Mouse (Mus musculus) limb, embryonic 14.5 days (tissue): ENCODE results near the gene Lama4. TPM values are rescaled to one million over a fixed set of nuclear protein-coding genes. Genes with fewer than 3 reads are reported as not detected.

Experiments
- ATAC-seq: fragments of 200-750 bp; cut with Nextera tagmentation; 2 replicates; pipeline ENCODE4 v1.8.0; 2017; ENCODE audit warnings: low read depth, moderate number of reproducible peaks, moderate TSS enrichment; ENCODE audit not compliant: low FRiP score
- DNase-seq: peaks from one replicate; pipeline ENCODE4 v3.0.0-alpha.2; 2015; ENCODE audit warnings: low spot score
- H3K27ac ChIP-seq: fragments of 300-500 bp; sonication (generic); replicated peaks from 2 replicates; pipeline ENCODE4 v1.5.1; 2014; ENCODE audit warnings: low read depth, mild to moderate bottlenecking, low read length, moderate library complexity, mixed read lengths
- H3K27me3 ChIP-seq: fragments of 300-500 bp; sonication (generic); 2 replicates; pipeline ENCODE4 v1.6.1; 2014; ENCODE audit warnings: low read length, mixed read lengths; ENCODE audit not compliant: control insufficient read depth, insufficient read depth
- H3K36me3 ChIP-seq: fragments of 300-500 bp; sonication (generic); 2 replicates; pipeline ENCODE4 v1.6.1; 2014; ENCODE audit warnings: mild to moderate bottlenecking, low read length, moderate library complexity, mixed read lengths; ENCODE audit not compliant: control insufficient read depth, insufficient read depth
- H3K4me1 ChIP-seq: fragments of 300-500 bp; sonication (generic); 2 replicates; pipeline ENCODE4 v1.6.1; 2014; ENCODE audit warnings: antibody characterized with exemption, low read length, mixed read lengths; ENCODE audit not compliant: control insufficient read depth, insufficient read depth
- H3K4me2 ChIP-seq: fragments of 300-500 bp; sonication (generic); replicated peaks from 2 replicates; pipeline ENCODE4 v1.6.1; 2014; ENCODE audit warnings: low read depth, mild to moderate bottlenecking, low read length, moderate library complexity; ENCODE audit not compliant: severe bottlenecking
- H3K4me3 ChIP-seq: fragments of 300-500 bp; sonication (generic); replicated peaks from 2 replicates; pipeline ENCODE4 v1.5.1; 2014; ENCODE audit warnings: low read length
- H3K9ac ChIP-seq: fragments of 300-500 bp; sonication (generic); 2 replicates; pipeline ENCODE4 v1.6.1; 2014; ENCODE audit warnings: mild to moderate bottlenecking, low read depth, low read length, moderate library complexity; ENCODE audit not compliant: severe bottlenecking
- H3K9me3 ChIP-seq: fragments of 300-500 bp; sonication (generic); 2 replicates; pipeline ENCODE4 v1.6.1; 2016; ENCODE audit warnings: low read length; ENCODE audit not compliant: control insufficient read depth
- POLR2A ChIP-seq: fragments of 200-500 bp; IDR thresholded peaks from 2 replicates; pipeline ENCODE4 v1.8.0; 2012; ENCODE audit warnings: inconsistent platforms, mild to moderate bottlenecking, moderate library complexity, borderline replicate concordance; ENCODE audit not compliant: insufficient read depth, insufficient read length; ENCODE audit errors: extremely low read depth
- WGBS: fragments of 180-500 bp; shearing (Covaris S2); extraction: QIAGEN DNeasy Blood & Tissue Kit; methylation state at CpG from one replicate; pipeline ENCODE4 v1.1.7; 2014; 5-methylcytosine and 5-hydroxymethylcytosine counted together
- polyA plus RNA-seq, 2 experiments: library from polyadenylated mRNA; depleted of rRNA in 1 of 2; stranded (reverse) in 1 of 2; unstranded in 1 of 2; fragments of >200 nt; fragmentation: Nextera tagmentation in 1 of 2; extraction: Ambion mirVana in 1 of 2; gene quantifications; 2 replicates each; pipeline versions ENCODE4 v1.2.1 to v1.2.3; 2012 to 2014

Lama4 gene
- polyA plus RNA-seq, 2 experiments, result 72.9 to 88.7 TPM

- peak; percentile 95 for DNase-seq
- peak; percentile 32; the same call in 1 of the 2 replicates for TF ChIP-seq POLR2A
These were observed 168.4 kb downstream of the Lama4 start, which contains the start of the genes Fam229b and Tube1 for GRCm38 (mm10) chr10:39133462-39134310. Gene Fam229b, minus strand, starts transcription at chr10:39133914. Gene Tube1, plus strand, starts transcription at chr10:39133976.

GRCm38 (mm10) chr10:39137766-39138165 is 172.5 kb downstream of the Lama4 start:
- Histone ChIP-seq H3K9me3 (no peaks in the 10 kb centered on the region), H3K4me1 (0 out of 2 replicates have a peak, but pooled peaks cover 5% of the 10 kb centered on the region), H3K27ac (no peak overlapping the region), H3K4me2 (no peak overlapping the region), H3K36me3 (peaks cover 32% of the 10 kb centered on the region), H3K4me3 (no peak overlapping the region), H3K27me3 (no peaks in the 10 kb centered on the region), H3K9ac (no peak overlapping the region)
- no peak for DNase-seq
- TF ChIP-seq POLR2A, result no peak
- no peak for ATAC-seq
- WGBS, result 96% methylated on average over 3 of the region's 3 CpGs

More at GRCm38 (mm10) chr10:39133462-39134310, 168.4 kb downstream of the Lama4 start, which contains the start of the genes Fam229b and Tube1:
- Histone ChIP-seq H3K27me3 (no peaks in the 10 kb centered on the region), H3K4me3 (peak within 1 kb of the TSS; percentile 74), H3K36me3 (peaks cover 13% of the 10 kb centered on the region), H3K4me1 (0 out of 2 replicates have a peak, but pooled peaks cover 5% of the 10 kb centered on the region), H3K9ac (peak within 1 kb of the TSS; percentile 77), H3K27ac (peak within 1 kb of the TSS; percentile 62), H3K4me2 (peak within 1 kb of the TSS; percentile 78), H3K9me3 (no peaks in the 10 kb centered on the region)
- ATAC-seq, result peak; percentile 92
- WGBS, result 7% methylated on average over 44 of the region's 47 CpGs

- Histone ChIP-seq H3K27me3 (no peaks in the 10 kb centered on the region), H3K27ac (no peak overlapping the region), H3K4me2 (no peak overlapping the region), H3K36me3 (peaks cover 41% of the 10 kb centered on the region), H3K4me1 (0 out of 2 replicates have a peak, but pooled peaks cover 5% of the 10 kb centered on the region), H3K9me3 (no peaks in the 10 kb centered on the region), H3K4me3 (no peak overlapping the region), H3K9ac (no peak overlapping the region)
- DNase-seq, result no peak
- TF ChIP-seq POLR2A, result no peak
- 84% methylated on average over 6 of the region's 6 CpGs for WGBS
- no peak for ATAC-seq
These were observed 173.4 kb downstream of the Lama4 start for GRCm38 (mm10) chr10:39138761-39139160.

GRCm38 (mm10) chr10:39140843-39141242 is 175.5 kb downstream of the Lama4 start:
- no peak overlapping the region for H3K4me2 ChIP-seq
- peaks cover 59% of the 10 kb centered on the region for H3K36me3 ChIP-seq

GRCm38 (mm10) chr10:39141401-39141800 is 176.1 kb downstream of the Lama4 start:
- no peak overlapping the region for H3K27ac ChIP-seq
- no peaks in the 10 kb centered on the region for H3K27me3 ChIP-seq
- ATAC-seq (no peak), DNase-seq (no peak)
- no peak overlapping the region for H3K4me3 ChIP-seq
- peaks cover 61% of the 10 kb centered on the region for H3K36me3 ChIP-seq
- no peak overlapping the region for H3K4me2 ChIP-seq
- no peaks in the 10 kb centered on the region for H3K4me1 ChIP-seq
- 93% methylated on average over 2 of the region's 2 CpGs for WGBS
- no peak for TF ChIP-seq POLR2A
- no peaks in the 10 kb centered on the region for H3K9me3 ChIP-seq
- no peak overlapping the region for H3K9ac ChIP-seq

More at GRCm38 (mm10) chr10:39140843-39141242, 175.5 kb downstream of the Lama4 start:
- H3K27me3 ChIP-seq, result no peaks in the 10 kb centered on the region
- no peak overlapping the region for H3K4me3 ChIP-seq
- 77% methylated on average over 14 of the region's 14 CpGs for WGBS
- no peaks in the 10 kb centered on the region for H3K4me1 ChIP-seq
- no peaks in the 10 kb centered on the region for H3K9me3 ChIP-seq
- ATAC-seq (no peak), DNase-seq (no peak)
- H3K27ac ChIP-seq, result no peak overlapping the region
- no peak overlapping the region for H3K9ac ChIP-seq
- TF ChIP-seq POLR2A, result no peak
